24 mouse cellular contexts compared by ENCODE assay signal in genomic region chr10:106006861-106007260, GRCm38 (mm10).
A peak's percentile ranks its signal among the peaks of the same experiment; 100 is the strongest.
DNase-seq lines count a peak whose midpoint lies in the region; ATAC-seq lines count a peak whose summit lies in the region.
"Had no signal": no experiment of that assay in that cellular context is flagged by ENCODE, and none has a peak within 500 bp of the region (broad histone marks: within the 10 kb centered on the region; RNA-seq: fewer than 3 reads in every experiment).

No protein-coding gene starts in this region.

- DNase-seq in cerebellum, postnatal 10 days, result peak; percentile 72 to 81
- DNase-seq in cerebellum, adult 9-10 months, result no peak
- DNase-seq in midbrain, embryonic 14.5 days, result no peak
- DNase-seq in midbrain, embryonic 10.5 days (ENCODE audit: low spot score), result no peak
- DNase-seq in brain, adult 2 months (ENCODE audit: low read depth, low spot score), result peak; percentile 31
- no peak for DNase-seq in heart, embryonic 10.5 days (ENCODE audit: low spot score)
- DNase-seq in hindbrain, embryonic 14.5 days (ENCODE audit: low spot score), result no peak
- DNase-seq: adrenal gland, postnatal 25 days; B cell, adult 2 months; kidney, adult 9 months; kidney, postnatal 14 days; liver, embryonic 13.5 days; lung, adult 2 months; lung, postnatal 14 days; right cerebral cortex, postnatal 14 days had no signal

- H3K4me3 ChIP-seq in midbrain, embryonic 14.5 days (replicated peaks; ENCODE audit: low read depth, low read length), result no peak overlapping the region
- H3K4me3 ChIP-seq in midbrain, embryonic 10.5 days, result no peak overlapping the region
- no peak overlapping the region for H3K4me3 ChIP-seq in heart, embryonic 10.5 days
- H3K4me3 ChIP-seq in hindbrain, embryonic 14.5 days (replicated peaks; ENCODE audit: low read length), result no peak overlapping the region
- H3K4me3 ChIP-seq: embryonic facial prominence, embryonic 15.5 days; intestine, embryonic 15.5 days; limb, embryonic 13.5 days; liver, embryonic 13.5 days; midbrain, embryonic 13.5 days; neural tube, embryonic 12.5 days had no signal

- no peaks in the 10 kb centered on the region for H3K27me3 ChIP-seq in midbrain, embryonic 14.5 days (ENCODE audit: control insufficient read depth, insufficient read depth, low read length)
- no peaks in the 10 kb centered on the region for H3K27me3 ChIP-seq in midbrain, embryonic 10.5 days (ENCODE audit: low read depth, poor library complexity, severe bottlenecking)
- H3K27me3 ChIP-seq in heart, embryonic 10.5 days (ENCODE audit: insufficient read depth, poor library complexity, severe bottlenecking), result no peaks in the 10 kb centered on the region
- no peaks in the 10 kb centered on the region for H3K27me3 ChIP-seq in hindbrain, embryonic 14.5 days (ENCODE audit: control insufficient read depth, insufficient read depth, low read length)
- H3K27me3 ChIP-seq: CH12.LX; embryonic facial prominence, embryonic 15.5 days; intestine, embryonic 15.5 days; limb, embryonic 13.5 days; liver, embryonic 13.5 days; midbrain, embryonic 13.5 days; neural tube, embryonic 12.5 days had no signal

- H3K27ac ChIP-seq in midbrain, embryonic 14.5 days (replicated peaks; ENCODE audit: low read depth, low read length), result no peak overlapping the region
- H3K27ac ChIP-seq in midbrain, embryonic 10.5 days (replicated peaks), result no peak overlapping the region
- H3K27ac ChIP-seq in heart, embryonic 10.5 days, result no peak overlapping the region
- no peak overlapping the region for H3K27ac ChIP-seq in hindbrain, embryonic 14.5 days
- H3K27ac ChIP-seq: embryonic facial prominence, embryonic 15.5 days; intestine, embryonic 15.5 days; limb, embryonic 13.5 days; liver, embryonic 13.5 days; midbrain, embryonic 13.5 days; neural tube, embryonic 12.5 days had no signal

- no peak overlapping the region for H3K4me2 ChIP-seq in midbrain, embryonic 14.5 days (ENCODE audit: low read length)
- H3K4me2 ChIP-seq in hindbrain, embryonic 14.5 days (replicated peaks), result no peak overlapping the region
- H3K4me2 ChIP-seq: embryonic facial prominence, embryonic 15.5 days; heart, embryonic 11.5 days; intestine, embryonic 15.5 days; limb, embryonic 13.5 days; liver, embryonic 13.5 days; midbrain, embryonic 13.5 days; neural tube, embryonic 12.5 days had no signal

- H3K9ac ChIP-seq in midbrain, embryonic 14.5 days (replicated peaks; ENCODE audit: low read length), result no peak overlapping the region
- no peak overlapping the region for H3K9ac ChIP-seq in hindbrain, embryonic 14.5 days
- H3K9ac ChIP-seq: embryonic facial prominence, embryonic 15.5 days; intestine, embryonic 15.5 days; limb, embryonic 13.5 days; liver, embryonic 13.5 days; midbrain, embryonic 13.5 days; neural tube, embryonic 12.5 days had no signal

- H3K9me3 ChIP-seq in midbrain, embryonic 14.5 days (ENCODE audit: control insufficient read depth, low read length), result no peaks in the 10 kb centered on the region
- no peaks in the 10 kb centered on the region for H3K9me3 ChIP-seq in midbrain, embryonic 10.5 days (replicated peaks)
- no peaks in the 10 kb centered on the region for H3K9me3 ChIP-seq in heart, embryonic 10.5 days
- no peaks in the 10 kb centered on the region for H3K9me3 ChIP-seq in hindbrain, embryonic 14.5 days (ENCODE audit: control insufficient read depth, low read length)
- H3K9me3 ChIP-seq: embryonic facial prominence, embryonic 15.5 days; intestine, embryonic 15.5 days; limb, embryonic 13.5 days; liver, embryonic 13.5 days; midbrain, embryonic 13.5 days; neural tube, embryonic 12.5 days had no signal

- peak; percentile 42; the same call in 1 of the 2 replicates for ATAC-seq in midbrain, embryonic 14.5 days (ENCODE audit: low FRiP score, low TSS enrichment)
- no peak for ATAC-seq in hindbrain, embryonic 14.5 days (ENCODE audit: low FRiP score)
- ATAC-seq: forebrain, embryonic 14.5 days; hindbrain, embryonic 16.5 days; intestine, embryonic 15.5 days; midbrain, embryonic 13.5 days had no signal

- no peaks in the 10 kb centered on the region for H3K4me1 ChIP-seq in midbrain, embryonic 14.5 days (ENCODE audit: control insufficient read depth, insufficient read depth, low read length)
- H3K4me1 ChIP-seq in midbrain, embryonic 10.5 days, result no peaks in the 10 kb centered on the region
- no peaks in the 10 kb centered on the region for H3K4me1 ChIP-seq in heart, embryonic 10.5 days
- no peaks in the 10 kb centered on the region for H3K4me1 ChIP-seq in hindbrain, embryonic 14.5 days (replicated peaks; ENCODE audit: control insufficient read depth, insufficient read depth, low read length)
- H3K4me1 ChIP-seq: embryonic facial prominence, embryonic 15.5 days; intestine, embryonic 15.5 days; limb, embryonic 13.5 days; liver, embryonic 13.5 days; midbrain, embryonic 13.5 days; neural tube, embryonic 12.5 days had no signal

- 93% methylated on average over 10 of the region's 10 CpGs for WGBS in midbrain, embryonic 14.5 days
- WGBS in midbrain, embryonic 10.5 days, result 90% methylated on average over 10 of the region's 10 CpGs
- 88% methylated on average over 10 of the region's 10 CpGs for WGBS in heart, embryonic 10.5 days
- WGBS in hindbrain, embryonic 14.5 days, result 87% methylated on average over 10 of the region's 10 CpGs

- no peaks in the 10 kb centered on the region for H3K36me3 ChIP-seq in midbrain, embryonic 14.5 days (ENCODE audit: control insufficient read depth, insufficient read depth, low read length)
- no peaks in the 10 kb centered on the region for H3K36me3 ChIP-seq in midbrain, embryonic 10.5 days
- H3K36me3 ChIP-seq in heart, embryonic 10.5 days, result no peaks in the 10 kb centered on the region
- H3K36me3 ChIP-seq in hindbrain, embryonic 14.5 days (replicated peaks; ENCODE audit: control insufficient read depth, insufficient read depth), result no peaks in the 10 kb centered on the region
- H3K36me3 ChIP-seq: embryonic facial prominence, embryonic 15.5 days; intestine, embryonic 15.5 days; limb, embryonic 13.5 days; liver, embryonic 13.5 days; midbrain, embryonic 13.5 days; neural tube, embryonic 12.5 days had no signal

Comparison
In these comparisons a context has a peak if more than half of its experiments do, and no peak if none do; other contexts are left out.
1. DNase-seq: peak in cerebellum, postnatal 10 days (2 of 2) and brain, adult 2 months (single experiment); none in cerebellum, adult 9-10 months (single experiment), midbrain, embryonic 14.5 days (single experiment), midbrain, embryonic 10.5 days (single experiment), heart, embryonic 10.5 days (single experiment) and hindbrain, embryonic 14.5 days (single experiment).